Mouse (Mus musculus) lung, adult 2 months (tissue): ENCODE data around the gene Vdr. TPM values are rescaled to one million over a fixed set of nuclear protein-coding genes. Genes with fewer than 3 reads are reported as not detected.
A peak's percentile ranks its signal among the peaks of the same experiment; 100 is the strongest.

ENCODE experiments used
- DNase-seq: peaks from one replicate; pipeline ENCODE4 v3.0.0; 2022
- H3K4me1 ChIP-seq: fragments of 200-500 bp; 2 replicates; pipeline ENCODE4 v1.6.1; 2011; ENCODE audit warnings: low read length; ENCODE audit not compliant: control insufficient read depth, insufficient read depth
- H3K4me3 ChIP-seq: fragments of 200-500 bp; replicated peaks from 2 replicates; pipeline ENCODE3; 2011; ENCODE audit warnings: low read depth, mild to moderate bottlenecking, control low read depth, low read length; ENCODE audit errors: extremely low read depth
- CTCF ChIP-seq: fragments of 200-500 bp; IDR thresholded peaks from 2 replicates; pipeline ENCODE4 v1.5.1; 2011; ENCODE audit warnings: mild to moderate bottlenecking, low read length, control low read depth; ENCODE audit not compliant: insufficient read depth
- POLR2A ChIP-seq: fragments of 200-500 bp; IDR thresholded peaks from 2 replicates; pipeline ENCODE4 v1.6.1; 2011; ENCODE audit warnings: low read depth, mild to moderate bottlenecking, control low read depth, low read length, borderline replicate concordance; ENCODE audit errors: extremely low read depth
- WGBS: fragments of 180-500 bp; shearing (Covaris S2); methylation state at CpG from one replicate; pipeline ENCODE4 v1.1.7; 2018; 5-methylcytosine and 5-hydroxymethylcytosine counted together
- polyA plus RNA-seq: library from polyadenylated mRNA; depleted of rRNA; stranded (reverse); fragments of >200 nt; gene quantifications from 2 replicates; pipeline ENCODE4 v1.2.3, GENCODE M21; 2012

Vdr gene
- polyA plus RNA-seq, 1 experiment, result 6.3 TPM

- H3K4me1 ChIP-seq, result peaks cover 58% of the 10 kb centered on the region
- TF ChIP-seq CTCF, result no peak
- TF ChIP-seq POLR2A, result no peak
- no peak overlapping the region for H3K4me3 ChIP-seq
- 37% methylated on average over 5 of the region's 5 CpGs for WGBS
- DNase-seq, result no peak
Observed at GRCm38 (mm10) chr15:97826588-97827261, 83.7 kb downstream of the Vdr start.

- Histone ChIP-seq H3K4me3 (no peak overlapping the region), H3K4me1 (peaks cover 63% of the 10 kb centered on the region)
- no peak for TF ChIP-seq POLR2A
- no peak for TF ChIP-seq CTCF
- 29% methylated on average over 12 of the region's 12 CpGs for WGBS
- DNase-seq, result no peak
Observed at GRCm38 (mm10) chr15:97825941-97826587, 84.4 kb downstream of the Vdr start.

- H3K4me3 ChIP-seq, result peak overlapping the region; percentile 48
- 4% methylated on average over 29 of the region's 29 CpGs for WGBS
- H3K4me1 ChIP-seq, result peaks cover 70% of the 10 kb centered on the region
- peak; percentile 82 for DNase-seq
- TF ChIP-seq POLR2A, result no peak
- peak; percentile 59 for TF ChIP-seq CTCF
Observed at GRCm38 (mm10) chr15:97825071-97825940, 85.1 kb downstream of the Vdr start.

GRCm38 (mm10) chr15:97824042-97824441, 86.4 kb downstream of the Vdr start:
- no peak for DNase-seq
- peaks cover 75% of the 10 kb centered on the region for H3K4me1 ChIP-seq
- 23% methylated on average over 6 of the region's 6 CpGs for WGBS
- no peak overlapping the region for H3K4me3 ChIP-seq
- no peak for TF ChIP-seq POLR2A
- no peak for TF ChIP-seq CTCF

GRCm38 (mm10) chr15:97823479-97823878, 87.0 kb downstream of the Vdr start:
- Histone ChIP-seq H3K4me1 (peaks cover 72% of the 10 kb centered on the region), H3K4me3 (no peak overlapping the region)
- no peak for TF ChIP-seq POLR2A
- TF ChIP-seq CTCF, result no peak
- DNase-seq, result no peak
- 37% methylated on average over 12 of the region's 12 CpGs for WGBS

- peak; percentile 81 for DNase-seq
Observed at GRCm38 (mm10) chr15:97822545-97823228, 87.7 kb downstream of the Vdr start.

GRCm38 (mm10) chr15:97821983-97822363, 88.5 kb downstream of the Vdr start:
- Histone ChIP-seq H3K4me3 (no peak overlapping the region), H3K4me1 (peaks cover 75% of the 10 kb centered on the region)
- no peak for TF ChIP-seq CTCF
- no peak for TF ChIP-seq POLR2A
- no peak for DNase-seq
- 35% methylated on average over 6 of the region's 6 CpGs for WGBS

More at GRCm38 (mm10) chr15:97822545-97823228, 87.7 kb downstream of the Vdr start:
- Histone ChIP-seq H3K4me1 (peaks cover 76% of the 10 kb centered on the region), H3K4me3 (no peak overlapping the region)
- 15% methylated on average over 12 of the region's 12 CpGs for WGBS
- no peak for TF ChIP-seq CTCF
- peak; percentile 33; the same call in 1 of the 2 replicates for TF ChIP-seq POLR2A

- 12% methylated on average over 10 of the region's 10 CpGs for WGBS
- TF ChIP-seq CTCF (no peak), POLR2A (0 out of 2 replicates have a peak, but pooled peaks have one; percentile 25)
- peak; percentile 53 for DNase-seq
- H3K4me3 ChIP-seq, result no peak overlapping the region
- H3K4me1 ChIP-seq, result peaks cover 75% of the 10 kb centered on the region
Observed at GRCm38 (mm10) chr15:97821321-97821982, 89.0 kb downstream of the Vdr start.
